Mouse (Mus musculus) embryo, embryonic 10.5 days (tissue): ENCODE measurements at regions not wholly inside any gene's neighbourhood (a gene's known extent, or its start where the extent isn't known, plus 50 kb on each side); places are given as distances from the start of the nearest gene placed in this dataset.

Experiments
- DNase-seq: peaks from one replicate; pipeline ENCODE4 v3.0.0-alpha.2; 2015; ENCODE audit warnings: low spot score

- no peak for DNase-seq
Observed at GRCm38 (mm10) chr5:119349395-119349794, 321.1 kb upstream of the Tbx3 start.

DNA sequence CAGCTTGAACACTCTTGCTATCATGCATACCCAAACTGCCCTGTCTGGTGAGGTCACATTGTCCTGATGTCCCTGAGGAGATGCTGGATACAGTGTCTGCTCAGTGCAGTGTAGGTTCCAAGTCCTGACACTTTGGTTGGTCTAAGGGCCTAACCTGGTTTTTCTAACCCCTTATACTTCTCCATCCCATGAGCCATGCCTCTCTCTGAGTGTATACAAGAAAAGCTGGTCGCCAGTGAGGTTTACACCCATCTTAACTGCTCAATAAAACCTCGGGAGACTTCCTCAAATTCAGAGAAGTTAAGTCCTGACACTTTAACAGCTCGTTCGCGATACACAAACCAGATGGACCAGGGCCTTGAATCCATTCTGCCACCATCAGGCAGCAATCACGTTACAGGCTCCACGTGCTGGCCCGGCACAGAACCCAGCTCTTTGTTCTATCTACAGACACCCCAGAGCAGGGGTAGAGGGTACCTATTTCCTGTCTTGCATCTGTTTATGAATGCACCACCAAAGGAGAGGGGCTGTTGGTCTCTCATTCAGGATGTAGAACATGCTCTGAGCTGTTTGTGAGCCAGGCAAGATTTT is 320.0 kb upstream of the Tbx3 start:
- no peak for DNase-seq

GRCm38 (mm10) chr5:119355471-119355870 is 315.0 kb upstream of the Tbx3 start:
- DNase-seq, result no peak

GRCm38 (mm10) chr5:119356051-119356450 is 314.4 kb upstream of the Tbx3 start:
- DNase-seq, result no peak

DNA sequence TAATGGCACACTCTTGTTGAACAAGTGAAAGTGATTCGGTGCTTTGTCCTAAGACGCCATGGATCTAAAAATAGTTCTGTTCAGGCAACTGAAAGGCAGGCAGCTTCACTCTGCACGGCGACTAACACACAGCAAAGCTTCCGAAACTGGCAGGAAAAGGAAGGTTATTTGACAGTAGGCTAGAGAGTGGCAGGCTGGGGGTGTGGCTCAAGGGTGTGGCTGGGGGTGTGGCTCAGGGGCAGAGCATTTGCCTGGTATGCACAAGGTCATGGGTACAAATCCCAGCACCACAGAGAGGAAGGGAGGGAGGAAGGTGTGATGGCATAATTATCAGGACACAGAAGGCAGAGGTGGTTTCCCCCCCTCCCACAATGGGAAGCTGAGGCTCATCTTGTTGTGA is 310.8 kb upstream of the Tbx3 start:
- DNase-seq, result no peak

GRCm38 (mm10) chr5:119360351-119360750 is 310.1 kb upstream of the Tbx3 start:
- no peak for DNase-seq

DNA sequence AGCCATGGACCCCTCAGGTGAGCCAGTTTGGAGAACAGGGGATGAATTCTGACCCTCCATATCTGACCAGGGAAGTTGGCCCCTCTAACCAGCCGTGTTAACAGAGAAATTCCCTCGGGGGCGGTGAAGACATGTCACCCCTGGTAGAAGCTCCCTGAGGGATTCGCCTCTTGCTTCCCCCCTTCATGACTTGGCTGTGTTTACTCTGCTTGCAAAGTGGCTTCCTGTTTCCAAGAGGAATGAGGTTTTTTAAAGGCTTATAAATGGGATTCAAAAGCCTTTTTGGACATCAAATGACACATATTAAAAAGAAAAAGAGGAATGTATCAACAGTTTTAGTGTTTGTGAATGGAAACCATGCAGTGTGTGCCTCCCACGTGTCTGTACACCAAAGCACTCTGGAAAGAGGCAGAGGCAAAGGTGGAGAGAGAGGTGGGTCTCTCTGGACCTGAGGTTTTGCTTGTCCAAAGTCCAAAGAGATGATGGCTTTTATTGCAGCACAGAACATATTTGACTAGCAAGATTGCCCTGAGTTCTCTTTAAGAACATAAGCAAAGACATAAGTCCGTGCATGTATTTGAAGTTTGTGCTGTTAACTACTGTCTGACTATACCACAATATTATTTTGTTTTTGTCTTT is 308.9 kb upstream of the Tbx3 start:
- no peak for DNase-seq

DNA sequence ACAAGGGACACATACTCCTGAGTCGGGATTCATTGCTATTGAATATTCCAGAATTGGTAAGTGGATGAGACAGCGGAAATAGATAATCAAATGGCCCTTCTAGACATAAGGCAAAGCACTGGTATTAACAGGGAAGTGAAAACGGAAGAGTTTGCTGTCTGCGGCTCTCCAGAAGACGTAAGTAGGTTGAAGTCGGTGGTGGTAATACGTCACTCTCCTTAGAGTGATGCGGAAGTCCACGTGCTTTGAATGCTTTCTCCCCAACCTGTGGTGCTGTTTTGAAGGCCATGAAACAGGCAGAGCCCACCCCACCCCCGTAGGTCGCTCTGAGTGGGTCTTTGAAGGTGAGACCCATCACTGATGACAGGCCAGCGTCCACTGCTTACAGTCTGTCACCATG is 308.0 kb upstream of the Tbx3 start:
- no peak for DNase-seq

DNA sequence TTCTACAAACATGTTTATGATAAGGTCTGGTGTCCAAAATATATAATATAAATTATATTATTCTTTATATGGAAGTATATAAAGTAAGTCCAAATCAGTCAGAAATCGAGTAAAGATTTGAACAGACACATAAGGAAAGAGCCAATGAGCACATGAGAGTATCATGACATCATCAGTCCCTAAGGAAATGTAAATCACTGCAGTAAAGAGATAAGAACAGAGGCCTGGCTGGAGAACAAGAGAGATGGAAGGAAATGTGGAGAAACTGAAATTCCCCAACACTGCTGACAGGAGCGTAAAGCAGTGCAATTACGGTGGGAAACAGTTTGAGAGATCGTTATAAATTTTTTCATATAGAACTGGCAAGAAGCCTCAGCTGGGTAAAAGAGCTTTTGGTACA is 306.2 kb upstream of the Tbx3 start:
- peak; percentile 40 for DNase-seq

DNA sequence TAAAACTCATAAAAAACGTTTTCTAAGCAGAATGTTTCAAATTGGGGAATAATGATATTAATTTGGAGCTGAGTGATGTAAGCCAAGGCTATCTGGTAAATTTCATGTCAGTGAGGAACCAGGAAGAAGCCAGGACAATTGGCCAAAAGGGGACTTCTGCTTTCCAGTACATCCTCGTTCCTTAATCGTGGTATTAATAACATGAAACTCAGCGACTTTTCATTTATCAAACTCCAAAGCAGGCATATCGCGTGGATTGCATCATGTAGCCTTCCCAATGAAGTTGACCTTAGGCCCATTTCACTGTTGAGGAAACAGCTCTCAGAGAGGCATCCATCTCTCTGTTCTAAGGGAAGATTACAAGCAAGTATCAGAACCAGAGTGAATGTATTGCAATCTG is 305.3 kb upstream of the Tbx3 start:
- DNase-seq, result no peak

GRCm38 (mm10) chr5:119366296-119366695 is 304.2 kb upstream of the Tbx3 start:
- DNase-seq, result peak; percentile 48

DNA sequence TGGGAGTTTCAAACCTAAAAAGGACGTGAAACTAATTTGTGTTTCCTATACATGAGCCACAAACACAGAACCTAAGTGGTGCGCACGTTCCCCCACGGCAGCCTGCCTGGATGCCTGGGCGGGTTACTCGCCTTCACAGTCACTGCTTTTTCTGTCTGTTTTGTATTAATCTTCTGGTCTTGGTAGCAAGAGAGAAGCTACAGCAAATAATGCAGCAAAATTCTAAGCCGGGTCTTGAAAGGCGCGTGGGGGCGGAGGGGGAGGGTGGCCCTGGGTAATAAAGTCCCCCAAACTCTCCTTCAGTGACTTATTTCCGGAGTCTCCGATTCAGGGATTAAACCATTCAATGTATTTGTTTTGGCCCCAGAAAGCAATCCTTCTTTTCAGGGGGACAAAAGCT is 300.0 kb upstream of the Tbx3 start:
- DNase-seq, result no peak

DNA sequence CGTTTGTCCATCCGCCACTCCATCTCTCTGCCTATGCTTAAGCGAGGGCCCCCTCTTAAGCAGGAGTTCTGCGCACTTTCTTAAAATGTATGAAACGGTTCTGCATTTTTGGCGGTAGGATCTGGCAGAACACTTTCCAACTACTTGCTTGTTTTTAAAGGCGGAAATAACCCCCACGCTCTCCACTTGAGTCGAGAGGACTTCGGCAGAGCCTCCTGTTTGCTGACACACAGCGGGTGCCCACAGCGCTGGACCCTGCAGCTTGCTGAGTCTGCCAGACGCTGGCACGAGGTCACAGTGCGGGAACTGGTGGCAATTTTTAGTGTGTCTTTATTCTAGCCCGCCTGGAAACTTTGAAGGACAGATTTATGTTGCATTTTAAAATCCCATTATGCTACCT is 299.5 kb upstream of the Tbx3 start:
- peak; percentile 48 for DNase-seq

- DNase-seq, result no peak
Observed at GRCm38 (mm10) chr5:119373774-119374700, 296.4 kb upstream of the Tbx3 start.

DNA sequence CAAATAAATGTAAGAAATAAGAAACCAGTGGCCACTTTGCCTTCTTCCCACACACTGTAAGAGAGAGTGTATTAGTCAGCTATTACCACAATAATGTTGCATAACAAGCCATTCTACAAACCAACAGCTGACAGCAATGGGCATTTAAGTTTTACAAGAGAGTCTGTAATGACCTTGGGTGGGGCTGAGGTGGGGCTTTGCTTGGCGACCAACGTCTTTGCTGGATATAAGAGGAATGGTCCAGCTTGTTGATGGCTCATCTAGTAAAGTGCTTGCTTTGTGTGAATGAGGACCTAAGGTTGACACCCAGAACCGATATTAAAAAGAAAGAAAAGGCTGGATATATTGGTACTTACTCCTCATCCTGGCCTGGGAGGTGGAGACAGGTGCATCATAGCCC is 295.6 kb upstream of the Tbx3 start:
- DNase-seq, result no peak

GRCm38 (mm10) chr5:119378261-119378660 is 292.2 kb upstream of the Tbx3 start:
- peak; percentile 83 for DNase-seq

GRCm38 (mm10) chr5:119379915-119380432 is 290.5 kb upstream of the Tbx3 start:
- DNase-seq, result no peak

GRCm38 (mm10) chr5:119381495-119381894 is 289.0 kb upstream of the Tbx3 start:
- peak; percentile 73 for DNase-seq

GRCm38 (mm10) chr5:119385506-119385905 is 285.0 kb upstream of the Tbx3 start:
- no peak for DNase-seq

DNA sequence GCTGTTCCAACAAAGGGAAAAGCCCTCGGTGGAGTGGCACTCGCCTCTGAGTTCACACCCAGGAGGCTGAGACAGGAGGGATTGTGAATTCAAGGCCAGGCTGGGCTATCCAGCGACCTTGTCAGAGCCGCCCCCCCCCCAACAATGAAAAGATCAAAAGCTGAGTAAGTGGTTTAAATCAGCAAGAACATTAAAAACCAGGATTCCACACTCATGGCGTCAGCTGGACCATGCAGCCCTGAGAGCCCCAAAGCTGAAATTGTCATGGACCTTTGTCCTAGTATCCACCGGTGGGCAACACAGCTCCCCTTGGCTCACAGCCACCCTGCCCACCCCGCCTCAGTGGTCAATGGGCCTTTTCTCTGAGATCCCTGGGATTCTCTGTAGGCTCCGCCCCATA is 283.6 kb upstream of the Tbx3 start:
- no peak for DNase-seq

DNA sequence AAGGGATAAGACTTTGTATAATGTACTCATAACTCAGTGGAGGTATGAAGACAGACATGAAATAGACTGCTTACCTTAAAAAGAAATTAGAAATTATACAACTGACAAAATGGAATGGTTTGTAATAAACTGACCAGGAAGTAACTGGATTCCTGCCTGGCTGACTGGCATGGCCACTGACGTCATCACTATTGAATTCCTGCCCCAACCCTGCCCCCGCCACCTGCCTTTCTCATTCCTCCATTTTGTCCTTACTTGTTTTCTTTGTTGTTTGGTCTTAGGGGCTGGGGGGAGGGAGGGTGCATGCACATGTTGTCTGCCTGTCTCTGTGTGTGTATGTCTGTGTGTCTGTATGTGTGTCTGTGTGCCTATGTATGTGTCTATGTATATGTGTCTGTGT is 283.2 kb upstream of the Tbx3 start:
- DNase-seq, result no peak

- no peak for DNase-seq
Observed at GRCm38 (mm10) chr5:119388841-119389240, 281.6 kb upstream of the Tbx3 start.

DNA sequence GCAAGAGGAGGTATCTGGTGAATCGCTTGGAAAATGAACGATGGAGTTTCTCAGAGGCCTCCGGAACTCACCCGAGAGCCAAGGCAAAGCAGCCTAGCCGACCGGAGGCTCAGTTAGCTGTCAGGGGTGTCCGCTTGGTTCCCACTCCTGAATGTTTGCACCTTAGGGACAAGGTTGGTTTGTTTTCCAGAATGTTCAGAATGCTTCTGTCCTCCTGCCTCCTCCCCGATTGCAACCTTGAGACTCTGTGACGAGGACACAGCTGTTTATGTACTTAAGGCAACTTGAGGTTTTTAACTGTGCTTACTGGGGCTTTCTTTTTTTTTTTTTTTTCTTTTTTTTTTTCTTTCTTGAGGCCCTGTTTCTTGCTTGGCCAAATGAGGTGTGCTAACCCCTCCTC is 281.1 kb upstream of the Tbx3 start:
- DNase-seq, result no peak
